Mouse (Mus musculus): ENCODE measurements around the gene Tef. TPM values are rescaled to one million over a fixed set of nuclear protein-coding genes. Genes with fewer than 3 reads are reported as not detected.
A peak's percentile ranks its signal among the peaks of the same experiment; 100 is the strongest.

Tef gene
- total RNA-seq, 2 experiments from 2014 or later = 125 to 148 TPM

- no peak for DNase-seq (ENCODE audit: low spot score in 2 of 2)
Observed at GRCm38 (mm10) chr15:81797861-81798260, 4.4 kb upstream of the Tef start.

- DNase-seq (ENCODE audit: low spot score in 2 of 2) = no peak
Observed at GRCm38 (mm10) chr15:81798421-81798820, 3.8 kb upstream of the Tef start.

- no peak for DNase-seq (ENCODE audit: low spot score in 2 of 2)
Observed at GRCm38 (mm10) chr15:81800391-81800790, 1.8 kb upstream of the Tef start.

GRCm38 (mm10) chr15:81802941-81803351 lies 725 bp downstream of the Tef start:
- DNase-seq (ENCODE audit: low spot score in 2 of 2) = no peak

- no peak for DNase-seq (ENCODE audit: low spot score in 2 of 2)
Observed at GRCm38 (mm10) chr15:81803425-81803951, 1.3 kb downstream of the Tef start.

GRCm38 (mm10) chr15:81804172-81804571 lies 2.0 kb downstream of the Tef start:
- DNase-seq (ENCODE audit: low spot score in 2 of 2) = no peak

- no peak for DNase-seq (ENCODE audit: low spot score in 2 of 2)
Observed at GRCm38 (mm10) chr15:81804883-81805282, 2.7 kb downstream of the Tef start.

- no peak for DNase-seq (ENCODE audit: low spot score in 2 of 2)
Observed at GRCm38 (mm10) chr15:81805624-81806023, 3.4 kb downstream of the Tef start.

- DNase-seq (ENCODE audit: low spot score in 2 of 2) = no peak
Observed at GRCm38 (mm10) chr15:81806621-81807404, 4.6 kb downstream of the Tef start.

GRCm38 (mm10) chr15:81808799-81809198 lies 6.6 kb downstream of the Tef start:
- DNase-seq (ENCODE audit: low spot score in 2 of 2) = no peak

GRCm38 (mm10) chr15:81809550-81809949 lies 7.3 kb downstream of the Tef start:
- no peak for DNase-seq (ENCODE audit: low spot score in 2 of 2)

- DNase-seq (ENCODE audit: low spot score in 2 of 2) = peak; percentile 82 to 83
Observed at GRCm38 (mm10) chr15:81810150-81810549, 7.9 kb downstream of the Tef start.

- peak; percentile 98 for DNase-seq (ENCODE audit: low spot score in 2 of 2)
Observed at GRCm38 (mm10) chr15:81810671-81811598, 8.7 kb downstream of the Tef start.

GRCm38 (mm10) chr15:81811599-81811996 lies 9.4 kb downstream of the Tef start:
- DNase-seq (ENCODE audit: low spot score in 2 of 2) = no peak

GRCm38 (mm10) chr15:81812287-81812686 lies 10.1 kb downstream of the Tef start:
- DNase-seq (ENCODE audit: low spot score in 2 of 2) = no peak

- DNase-seq (ENCODE audit: low spot score in 2 of 2) = no peak
Observed at GRCm38 (mm10) chr15:81812696-81813631, 10.7 kb downstream of the Tef start.

GRCm38 (mm10) chr15:81813986-81814705 lies 11.9 kb downstream of the Tef start:
- no peak for DNase-seq (ENCODE audit: low spot score in 2 of 2)

GRCm38 (mm10) chr15:81814716-81815370 lies 12.6 kb downstream of the Tef start:
- DNase-seq (ENCODE audit: low spot score in 2 of 2) = no peak

- no peak for DNase-seq (ENCODE audit: low spot score in 2 of 2)
Observed at GRCm38 (mm10) chr15:81818404-81818803, 16.2 kb downstream of the Tef start.

- DNase-seq (ENCODE audit: low spot score in 2 of 2) = no peak
Observed at GRCm38 (mm10) chr15:81822631-81823030, 20.4 kb downstream of the Tef start.

Data from layer of hippocampus, postnatal 10 days (tissue).